Comparison of ENCODE assay signal across 9 mouse cellular contexts in the genomic region with DNA sequence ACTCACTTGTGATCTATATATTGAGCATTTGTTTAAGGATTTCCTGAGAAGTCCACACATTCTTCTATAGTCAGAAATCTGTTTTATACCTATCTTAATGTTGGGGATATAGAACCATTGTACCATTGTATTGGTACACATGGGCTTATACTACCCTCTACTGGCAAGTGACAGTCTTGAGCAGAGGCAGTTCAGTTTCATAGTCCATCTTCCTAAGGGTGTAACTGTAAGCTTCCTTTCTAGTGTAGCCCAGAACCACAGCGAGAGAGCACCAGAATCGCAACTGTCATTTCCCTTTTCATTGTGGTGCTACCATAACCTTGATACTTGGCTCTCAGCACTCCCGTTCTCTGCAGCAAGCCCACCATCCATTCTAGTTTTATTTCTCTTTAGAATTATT. TPM values are rescaled to one million over a fixed set of nuclear protein-coding genes. Genes with fewer than 3 reads are reported as not detected.
A peak's percentile ranks its signal among the peaks of the same experiment; 100 is the strongest.
DNase-seq lines count a peak whose midpoint lies in the region; ATAC-seq lines count a peak whose summit lies in the region.
"Had no signal": no experiment of that assay in that cellular context is flagged by ENCODE, and none has a peak within 500 bp of the region (broad histone marks: within the 10 kb centered on the region; RNA-seq: fewer than 3 reads in every experiment).

No protein-coding gene starts in this region.

- DNase-seq in midbrain, embryonic 11.5 days (ENCODE audit: low spot score, missing footprints): no peak
- peak; percentile 79 for DNase-seq in NIH3T3 (ENCODE audit: low read depth)
- peak; percentile 76 for DNase-seq in cerebellum, adult 9-10 months
- peak; percentile 10 for DNase-seq in left cerebral cortex, postnatal 4 days
- no peak for DNase-seq in testis, postnatal 10 days (ENCODE audit: low spot score)

- peaks cover 11% of the 10 kb centered on the region; the same call in 1 of the 2 replicates for H3K36me3 ChIP-seq in midbrain, embryonic 13.5 days
- no peaks in the 10 kb centered on the region; the same call in 1 of the 2 replicates for H3K36me3 ChIP-seq in midbrain, embryonic 11.5 days (ENCODE audit: control insufficient read depth, insufficient read depth, low read length)

- no peaks in the 10 kb centered on the region for H3K27me3 ChIP-seq in midbrain, embryonic 13.5 days
- no peaks in the 10 kb centered on the region for H3K27me3 ChIP-seq in midbrain, embryonic 11.5 days (ENCODE audit: control insufficient read depth, insufficient read depth, low read length)

- ATAC-seq in midbrain, embryonic 13.5 days: peak; percentile 86
- no peak; the same call in 1 of the 2 replicates for ATAC-seq in midbrain, embryonic 11.5 days (ENCODE audit: low FRiP score)
- ATAC-seq in hematopoietic stem cell, adult 5-6 weeks (replicated peaks in 1 of 2; ENCODE audit: insufficient read depth in 1 of 2, low FRiP score in 2 of 2, low TSS enrichment in 1 of 2, low read depth in 1 of 2, poor library complexity in 2 of 2, severe bottlenecking in 2 of 2): peak; percentile 87 to 89
- ATAC-seq in neutrophil, adult 5-6 weeks (ENCODE audit: extremely low read depth, insufficient number of reproducible peaks, low FRiP score, poor library complexity, severe bottlenecking): peak; percentile 76

- H3K4me3 ChIP-seq in midbrain, embryonic 13.5 days (replicated peaks): no peak overlapping the region
- no peak overlapping the region for H3K4me3 ChIP-seq in midbrain, embryonic 11.5 days (ENCODE audit: low read depth, low read length)
- H3K4me3 ChIP-seq: myocyte had no signal

- intact Hi-C loops in left cerebral cortex, postnatal 4 days (cut with DNase I): loop anchor here (2.0 kb wide), 1 partner anchor 198 kb away; no protein-coding TSS in a partner anchor

- no peaks in the 10 kb centered on the region for H3K9me3 ChIP-seq in midbrain, embryonic 13.5 days
- H3K9me3 ChIP-seq in midbrain, embryonic 11.5 days (ENCODE audit: control insufficient read depth, low read length): no peaks in the 10 kb centered on the region

- H3K4me2 ChIP-seq in midbrain, embryonic 13.5 days (replicated peaks): no peak overlapping the region
- H3K4me2 ChIP-seq in midbrain, embryonic 11.5 days: no peak overlapping the region

- 89% methylated on average over 3 of the region's 3 CpGs for WGBS in midbrain, embryonic 13.5 days
- WGBS in midbrain, embryonic 11.5 days: 80% methylated on average over 3 of the region's 3 CpGs

- H3K9ac ChIP-seq in midbrain, embryonic 13.5 days (replicated peaks): no peak overlapping the region
- no peak overlapping the region for H3K9ac ChIP-seq in midbrain, embryonic 11.5 days (ENCODE audit: low read length)

- no peaks in the 10 kb centered on the region for H3K4me1 ChIP-seq in midbrain, embryonic 13.5 days (replicated peaks)
- no peaks in the 10 kb centered on the region for H3K4me1 ChIP-seq in midbrain, embryonic 11.5 days (ENCODE audit: control insufficient read depth, insufficient read depth, low read length)

- no peak overlapping the region for H3K27ac ChIP-seq in midbrain, embryonic 13.5 days
- H3K27ac ChIP-seq in midbrain, embryonic 11.5 days (ENCODE audit: low read depth, low read length): no peak overlapping the region

RNA-seq across cellular contexts. Expression of gene Slc25a18, which starts 36.8 kb away (rescaled TPM):
- 3.8 and 4.2 TPM in 2 replicates for polyA plus RNA-seq in midbrain, embryonic 13.5 days (2015; fragmentation: Nextera tagmentation; extraction: Ambion mirVana)
- 0.90 and 1.4 TPM in 2 replicates for polyA plus RNA-seq in midbrain, embryonic 11.5 days (2014; fragmentation: Nextera tagmentation; extraction: Ambion mirVana)
- total RNA-seq in hematopoietic stem cell, adult 5-6 weeks (2017): 0.44 TPM in 1 of 2 replicates, not detected in the other
- 10 to 100 TPM; 17.8 to 19.8 TPM for total RNA-seq in left cerebral cortex, postnatal 4 days (2021)
- 0.70 TPM in 1 of 2 replicates, not detected in the other for total RNA-seq in neutrophil, adult 5-6 weeks (2017)

Comparison
In these comparisons a context has a peak if more than half of its experiments do, and no peak if none do; other contexts are left out.
1. DNase-seq: peak in NIH3T3 (single experiment), cerebellum, adult 9-10 months (single experiment) and left cerebral cortex, postnatal 4 days (single experiment); none in midbrain, embryonic 11.5 days (single experiment) and testis, postnatal 10 days (single experiment).
2. RNA of gene Slc25a18, which starts 36.8 kb away (total RNA-seq): 17.8 to 19.8 TPM in left cerebral cortex, postnatal 4 days; 0.70 TPM in neutrophil, adult 5-6 weeks and 0.44 TPM in hematopoietic stem cell, adult 5-6 weeks; every median in the first group is over 10 times any median in the second.